Mouse (Mus musculus): ENCODE data around the gene Slc4a4.

GRCm38 (mm10) chr5:89106217-89106616, 219.6 kb downstream of the Slc4a4 start:
- TF ChIP-seq CTCF (IDR thresholded peaks at IDR 0.05; ENCODE audit: low read depth) (no peak), EP300 (IDR thresholded peaks at IDR 0.05; ENCODE audit: low read depth) (no peak)
